Mouse (Mus musculus) ES-E14 (cell line): ENCODE measurements around the gene Ltk. TPM values are rescaled to one million over a fixed set of nuclear protein-coding genes. Genes with fewer than 3 reads are reported as not detected.

Experiments used
- DNase-seq: peaks from one replicate; pipeline ENCODE4 v3.0.0-alpha.2; 2013; ENCODE audit warnings: low read depth, low spot score
- H3K27ac ChIP-seq: 2 replicates; pipeline ENCODE4 v1.5.1; 2012; ENCODE audit warnings: low read depth, mild to moderate bottlenecking, low read length, moderate library complexity, mixed read lengths; ENCODE audit not compliant: poor library complexity, insufficient read depth, severe bottlenecking
- H3K36me3 ChIP-seq: 2 replicates; pipeline ENCODE4 v1.6.1; 2012; ENCODE audit warnings: mild to moderate bottlenecking, low read length, moderate library complexity, mixed read lengths; ENCODE audit not compliant: control insufficient read depth, poor library complexity, insufficient read depth, severe bottlenecking
- H3K4me1 ChIP-seq, 2 experiments: fragments of 150-350 bp in 1 of 2; sonication (generic) in 1 of 2; 2 replicates each; pipeline ENCODE4 v1.6.1; 2012; ENCODE audit warnings: low read length in 2 of 2, mild to moderate bottlenecking in 1 of 2, mixed read lengths in 1 of 2; ENCODE audit not compliant: control insufficient read depth in 2 of 2, insufficient read depth in 2 of 2, poor library complexity in 1 of 2
- H3K4me3 ChIP-seq, 2 experiments: fragments of 150-350 bp in 1 of 2; sonication (generic) in 1 of 2; 2 replicates each; pipeline ENCODE4 v1.5.1; 2012; ENCODE audit warnings: low read length in 2 of 2, low read depth in 1 of 2, mild to moderate bottlenecking in 1 of 2, mixed read lengths in 1 of 2; ENCODE audit not compliant: insufficient read depth in 1 of 2, poor library complexity in 1 of 2, severe bottlenecking in 1 of 2
- H3K9ac ChIP-seq: 2 replicates; pipeline ENCODE4 v1.6.1; 2012; ENCODE audit warnings: low read depth, mild to moderate bottlenecking, low read length, mixed read lengths; ENCODE audit not compliant: poor library complexity, insufficient read depth, severe bottlenecking
- H3K9me3 ChIP-seq: fragments of 150-350 bp; sonication (generic); 2 replicates; pipeline ENCODE4 v1.6.1; 2012; ENCODE audit warnings: low read depth, mild to moderate bottlenecking, low read length; ENCODE audit not compliant: control insufficient read depth, insufficient read depth
- CHD2 ChIP-seq: IDR thresholded peaks from 2 replicates; pipeline ENCODE4 v1.6.1; 2014; ENCODE audit warnings: mild to moderate bottlenecking, low read depth, low read length, inconsistent platforms
- HCFC1 ChIP-seq: IDR thresholded peaks from 2 replicates; pipeline ENCODE4 v1.6.1; 2012; ENCODE audit warnings: low read length, inconsistent platforms, borderline replicate concordance; ENCODE audit not compliant: insufficient read depth
- MAFK ChIP-seq: IDR thresholded peaks from 2 replicates; pipeline ENCODE4 v1.6.1; 2014; ENCODE audit warnings: mild to moderate bottlenecking, low read depth, low read length, inconsistent platforms; ENCODE audit not compliant: insufficient read depth
- ZC3H11A ChIP-seq: IDR thresholded peaks from 2 replicates; pipeline ENCODE4 v1.6.1; 2012; ENCODE audit warnings: low read depth, mild to moderate bottlenecking, inconsistent platforms, low read length, borderline replicate concordance
- ZNF384 ChIP-seq: IDR thresholded peaks from 2 replicates; pipeline ENCODE4 v1.6.1; 2012; ENCODE audit warnings: low read depth, low read length, inconsistent platforms
- in situ Hi-C, 2 experiments: fragments of 600-800 bp; cut with MboI; formaldehyde crosslinking; loops; one replicate each; pipeline ENCODE4 v1.15.1; 2025; ENCODE audit warnings: low sequenced_read_pairs in 2 of 2, inconsistent platforms in 1 of 2; ENCODE audit not compliant: unreplicated experiment in 2 of 2
- total RNA-seq: library from RNA; depleted of rRNA; stranded (reverse); fragments of 300-350 nt; gene quantifications from 2 replicates; pipeline ENCODE4 v1.2.3, GENCODE M21; 2012

Gene Ltk
- total RNA-seq, 1 experiment, result 0.85 TPM

DNA sequence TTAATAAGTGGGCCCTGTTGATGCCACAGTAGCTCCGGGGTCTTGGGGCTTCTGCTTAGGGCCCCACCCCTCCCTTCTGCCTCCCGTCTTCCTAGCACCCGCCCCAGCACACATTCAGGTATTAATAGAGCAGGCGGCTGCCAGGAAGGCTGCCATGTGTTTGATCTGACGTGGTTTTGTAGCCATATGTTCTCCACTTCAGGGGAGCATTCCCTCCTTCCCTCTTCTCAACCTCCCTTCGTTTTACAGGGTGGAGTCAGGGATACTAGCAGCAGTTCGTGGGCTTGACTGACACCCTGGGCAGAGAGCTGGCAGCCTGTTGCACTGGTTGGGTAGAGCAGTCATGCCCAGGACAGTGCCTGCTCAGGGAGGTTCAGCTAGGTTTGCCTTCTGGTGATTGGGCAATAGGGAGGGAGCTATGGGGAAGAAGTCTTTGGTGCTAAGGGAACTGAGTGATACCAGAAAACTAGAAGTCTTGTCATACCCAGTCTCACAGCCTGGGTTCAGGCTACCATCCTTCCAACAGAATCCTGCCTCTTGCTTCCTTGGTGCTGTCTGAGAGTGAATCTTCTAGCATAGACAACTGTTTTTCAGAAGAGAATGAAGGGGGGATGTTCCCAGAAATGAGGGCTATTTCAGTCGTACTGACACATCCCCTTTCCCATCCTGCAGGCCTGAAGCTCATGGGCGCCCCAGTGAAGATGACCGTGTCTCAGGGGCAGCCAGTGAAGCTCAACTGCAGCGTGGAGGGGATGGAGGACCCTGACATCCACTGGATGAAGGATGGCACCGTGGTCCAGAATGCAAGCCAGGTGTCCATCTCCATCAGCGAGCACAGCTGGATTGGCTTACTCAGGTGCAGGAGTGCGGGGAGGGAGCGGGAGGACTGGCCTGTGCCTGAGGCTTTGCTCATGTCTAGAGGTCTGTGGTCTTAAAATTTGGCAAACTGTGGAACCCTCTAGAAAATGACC, 40.9 kb upstream of the Ltk start:
- H3K4me3 ChIP-seq, result peak overlapping the region; percentile 88 to 92
- no peak for TF ChIP-seq ZC3H11A
- TF ChIP-seq MAFK, result no peak
- TF ChIP-seq ZNF384, result no peak
- TF ChIP-seq CHD2, result no peak
- TF ChIP-seq HCFC1, result no peak
- H3K9ac ChIP-seq, result peak overlapping the region; percentile 2; the same call in 1 of the 2 replicates
- in situ Hi-C loops, result no loop called here
- H3K9me3 ChIP-seq, result no peaks in the 10 kb centered on the region
- no peak for DNase-seq
- no peak overlapping the region for H3K27ac ChIP-seq
- H3K4me1 ChIP-seq, result peaks cover 21 to 44% of the 10 kb centered on the region in 2 experiments; a peak in 3 of 4 replicates
- peaks cover 9% of the 10 kb centered on the region; the same call in 1 of the 2 replicates for H3K36me3 ChIP-seq

DNA sequence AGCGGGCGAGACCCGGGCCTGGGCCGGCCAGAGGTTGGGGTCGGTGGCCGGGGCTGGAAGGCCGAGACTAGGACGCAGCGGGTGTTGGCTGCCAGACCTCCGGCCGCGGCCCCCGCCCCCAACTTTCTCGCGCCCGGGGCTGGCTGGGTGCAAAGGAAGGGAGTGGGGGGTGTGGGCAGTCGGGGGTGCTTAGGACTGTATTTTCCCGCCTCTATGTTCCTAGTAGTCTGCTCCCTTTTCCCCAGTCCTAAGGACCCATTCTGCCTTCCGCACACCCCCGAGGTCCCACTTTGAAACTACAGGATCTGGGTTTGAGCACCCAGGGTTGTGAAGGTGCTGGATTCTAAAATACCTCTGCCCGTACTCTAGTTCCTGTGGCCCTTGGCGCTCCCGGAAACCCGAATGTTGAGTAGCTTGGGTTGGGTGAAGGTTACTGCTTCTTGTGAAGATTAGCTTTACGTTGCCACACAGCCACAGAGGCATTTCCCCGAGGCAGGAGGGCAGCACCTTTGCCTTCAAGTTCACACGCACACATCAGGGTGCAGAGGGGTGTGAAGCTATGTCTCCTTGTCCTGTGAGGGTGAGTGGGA, 39.8 kb upstream of the Ltk start:
- in situ Hi-C loops, result no loop called here
- peaks cover 21 to 40% of the 10 kb centered on the region in 2 experiments; a peak in 3 of 4 replicates for H3K4me1 ChIP-seq

DNA sequence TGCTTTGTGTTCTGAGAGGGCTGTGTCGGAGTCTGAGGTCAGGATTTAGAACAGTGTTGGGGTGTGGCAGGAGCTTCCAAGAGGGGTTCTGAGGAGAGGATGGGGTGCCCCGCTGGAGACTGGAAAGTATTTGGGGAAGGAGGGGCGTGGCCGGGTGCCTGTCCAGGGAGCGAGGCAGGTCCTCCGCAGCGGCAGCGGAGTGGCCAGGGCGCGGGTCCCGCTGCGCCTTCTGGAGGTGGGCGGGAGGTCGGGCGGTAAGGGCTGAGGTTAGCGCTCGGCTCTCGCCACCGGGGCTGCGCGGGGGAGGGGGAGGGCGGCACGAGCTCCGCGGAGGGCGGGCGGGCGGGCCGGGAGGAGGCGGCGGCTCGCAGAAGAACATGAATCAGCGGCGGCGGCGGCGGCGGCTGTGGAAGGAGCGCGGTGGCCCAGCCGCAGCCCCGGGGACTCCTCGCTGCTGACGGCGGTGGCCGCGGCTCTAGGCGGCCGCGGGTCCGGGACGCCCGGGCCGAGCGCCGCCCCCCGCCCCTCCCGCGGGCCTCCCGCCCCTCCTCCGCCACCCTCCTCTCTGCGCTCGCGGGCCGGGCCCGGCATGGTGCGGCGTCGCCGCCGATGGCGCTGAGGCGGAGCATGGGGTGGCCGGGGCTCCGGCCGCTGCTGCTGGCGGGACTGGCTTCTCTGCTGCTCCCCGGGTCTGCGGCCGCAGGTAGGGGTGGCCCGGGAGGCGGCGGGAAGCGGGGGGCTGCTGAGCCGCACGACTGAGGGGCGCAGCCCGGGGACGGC, 39.1 kb upstream of the Ltk start:
- H3K27ac ChIP-seq, result peak overlapping the region; percentile 31; the same call in 1 of the 2 replicates
- TF ChIP-seq ZC3H11A, result no peak
- no peak for TF ChIP-seq ZNF384
- no peak for TF ChIP-seq MAFK
- no peak for TF ChIP-seq CHD2
- no peak for TF ChIP-seq HCFC1

More for the DNA sequence above, 39.8 kb upstream of the Ltk start:
- no peak for DNase-seq
- TF ChIP-seq ZNF384 (no peak), MAFK (no peak), CHD2 (no peak), HCFC1 (no peak), ZC3H11A (no peak)
- H3K36me3 ChIP-seq, result peaks cover 8% of the 10 kb centered on the region; the same call in 1 of the 2 replicates
- H3K9me3 ChIP-seq, result no peaks in the 10 kb centered on the region
- peak overlapping the region; percentile 32; the same call in 1 of the 2 replicates for H3K27ac ChIP-seq
- H3K4me3 ChIP-seq, result peak overlapping the region; percentile 88 to 92
- peak overlapping the region; percentile 88 for H3K9ac ChIP-seq

More for the DNA sequence above, 39.1 kb upstream of the Ltk start:
- Histone ChIP-seq H3K4me1 (peaks cover 21 to 33% of the 10 kb centered on the region in 2 experiments; a peak in 3 of 4 replicates), H3K4me3 (peak overlapping the region; percentile 88 to 92), H3K9ac (peak overlapping the region; percentile 88), H3K36me3 (peaks cover 4% of the 10 kb centered on the region; the same call in 1 of the 2 replicates), H3K9me3 (no peaks in the 10 kb centered on the region)
- in situ Hi-C loops, result no loop called here
- no peak for DNase-seq
